Mouse (Mus musculus) heart, embryonic 14.5 days (tissue): ENCODE measurements around the gene Pam16. TPM values are rescaled to one million over a fixed set of nuclear protein-coding genes. Genes with fewer than 3 reads are reported as not detected.
A peak's percentile ranks its signal among the peaks of the same experiment; 100 is the strongest.

Experiments used
- ATAC-seq: fragments of 200-750 bp; cut with Nextera tagmentation; 2 replicates; pipeline ENCODE4 v1.8.0; 2017; ENCODE audit warnings: low read depth, moderate TSS enrichment; ENCODE audit not compliant: insufficient number of reproducible peaks, insufficient read depth, low FRiP score
- H3K27ac ChIP-seq, 2 experiments: fragments of 200-500 bp in 1 of 2; fragments of 300-500 bp in 1 of 2; sonication (generic) in 1 of 2; replicated peaks in 1 of 2; 2 replicates each; pipeline ENCODE4 v1.5.1; 2012 to 2014; ENCODE audit warnings: low read depth in 2 of 2, low read length in 2 of 2, control low read depth in 1 of 2, mild to moderate bottlenecking in 1 of 2, mixed read lengths in 1 of 2; ENCODE audit not compliant: control insufficient read depth in 1 of 2, insufficient read depth in 1 of 2
- H3K27me3 ChIP-seq: fragments of 300-500 bp; sonication (generic); 2 replicates; pipeline ENCODE4 v1.6.1; 2014; ENCODE audit warnings: mild to moderate bottlenecking, low read length, control low read depth; ENCODE audit not compliant: control insufficient read depth, insufficient read depth
- H3K36me3 ChIP-seq: fragments of 300-500 bp; sonication (generic); 2 replicates; pipeline ENCODE4 v1.6.1; 2014; ENCODE audit warnings: mild to moderate bottlenecking, control low read depth, low read length, mixed read lengths; ENCODE audit not compliant: control insufficient read depth, insufficient read depth
- H3K4me1 ChIP-seq, 2 experiments: fragments of 200-500 bp in 1 of 2; fragments of 300-500 bp in 1 of 2; sonication (generic) in 1 of 2; 2 replicates each; pipeline ENCODE4 v1.6.1; 2012 to 2014; ENCODE audit warnings: low read length in 2 of 2, control low read depth in 1 of 2, mixed read lengths in 1 of 2; ENCODE audit not compliant: control insufficient read depth in 2 of 2, insufficient read depth in 2 of 2
- H3K4me2 ChIP-seq: fragments of 300-500 bp; sonication (generic); 2 replicates; pipeline ENCODE4 v1.6.1; 2014; ENCODE audit warnings: mild to moderate bottlenecking, low read length
- H3K4me3 ChIP-seq, 2 experiments: fragments of 200-500 bp in 1 of 2; fragments of 300-500 bp in 1 of 2; sonication (generic) in 1 of 2; 2 replicates each; pipeline ENCODE4 v1.5.1; 2012 to 2014; ENCODE audit warnings: low read length in 2 of 2, mild to moderate bottlenecking in 2 of 2, control low read depth in 1 of 2, low read depth in 1 of 2, moderate library complexity in 1 of 2; ENCODE audit not compliant: control insufficient read depth in 1 of 2, insufficient read depth in 1 of 2
- H3K9ac ChIP-seq: fragments of 300-500 bp; sonication (generic); 2 replicates; pipeline ENCODE4 v1.6.1; 2014; ENCODE audit warnings: mild to moderate bottlenecking, low read length
- H3K9me3 ChIP-seq: fragments of 300-500 bp; sonication (generic); 2 replicates; pipeline ENCODE4 v1.6.1; 2016; ENCODE audit warnings: low read length, control low read depth; ENCODE audit not compliant: control insufficient read depth
- WGBS: fragments of 180-500 bp; shearing (Covaris S2); extraction: QIAGEN DNeasy Blood & Tissue Kit; methylation state at CpG from one replicate; pipeline ENCODE4 v1.1.7; 2014; 5-methylcytosine and 5-hydroxymethylcytosine counted together
- polyA plus RNA-seq: library from polyadenylated mRNA; unstranded; fragments of >200 nt; fragmentation: Nextera tagmentation; extraction: Ambion mirVana; gene quantifications from 2 replicates; pipeline ENCODE4 v1.2.1, GENCODE M21; 2014

Gene Pam16
- polyA plus RNA-seq, 1 experiment from 2014 or later: 165 TPM

GRCm38 (mm10) chr16:4602766-4603452, 21.9 kb downstream of the Pam16 start:
- ATAC-seq: peak; percentile 49; the same call in 1 of the 2 replicates
- Histone ChIP-seq H3K9me3 (no peaks in the 10 kb centered on the region), H3K36me3 (no peaks in the 10 kb centered on the region), H3K27ac (peak overlapping the region; percentile 89), H3K27me3 (no peaks in the 10 kb centered on the region), H3K4me1 (peaks cover 89 to 98% of the 10 kb centered on the region in 2 experiments), H3K9ac (peak overlapping the region; percentile 59; the same call in 1 of the 2 replicates), H3K4me3 (no peak overlapping the region), H3K4me2 (peak overlapping the region; percentile 36)
- 14% methylated on average over 7 of the region's 7 CpGs for WGBS

GRCm38 (mm10) chr16:4602189-4602588, 22.6 kb downstream of the Pam16 start:
- Histone ChIP-seq H3K27ac (peak overlapping the region; percentile 89), H3K36me3 (no peaks in the 10 kb centered on the region), H3K27me3 (no peaks in the 10 kb centered on the region), H3K4me1 (peaks cover 90 to 99% of the 10 kb centered on the region in 2 experiments), H3K4me3 (no peak overlapping the region), H3K9me3 (no peaks in the 10 kb centered on the region), H3K9ac (peak overlapping the region; percentile 59; the same call in 1 of the 2 replicates), H3K4me2 (no peak overlapping the region)
- no peak for ATAC-seq
- WGBS: 9% methylated on average over 3 of the region's 3 CpGs

- H3K27me3 ChIP-seq: no peaks in the 10 kb centered on the region
- no peak overlapping the region for H3K4me3 ChIP-seq
- peak overlapping the region; percentile 8; the same call in 1 of the 2 replicates for H3K9ac ChIP-seq
These were observed 24.0 kb downstream of the Pam16 start for GRCm38 (mm10) chr16:4600701-4601310.

GRCm38 (mm10) chr16:4599616-4600015, 25.2 kb downstream of the Pam16 start:
- Histone ChIP-seq H3K27me3 (no peaks in the 10 kb centered on the region), H3K36me3 (no peaks in the 10 kb centered on the region), H3K4me2 (no peak overlapping the region), H3K9me3 (no peaks in the 10 kb centered on the region), H3K4me3 (no peak overlapping the region), H3K4me1 (peaks cover 87 to 93% of the 10 kb centered on the region in 2 experiments), H3K9ac (no peak overlapping the region), H3K27ac (peak overlapping the region in 1 of 2 experiments; percentile 89; a peak in 1 of 4 replicates)
- WGBS: 85% methylated on average over 3 of the region's 3 CpGs
- no peak for ATAC-seq

More at GRCm38 (mm10) chr16:4600701-4601310, 24.0 kb downstream of the Pam16 start:
- ATAC-seq: no peak
- WGBS: 52% methylated on average over 9 of the region's 9 CpGs
- Histone ChIP-seq H3K4me2 (0 out of 2 replicates have a peak overlapping the region, but pooled peaks have one; percentile 9), H3K27ac (peak overlapping the region; percentile 62 to 89), H3K9me3 (no peaks in the 10 kb centered on the region), H3K36me3 (no peaks in the 10 kb centered on the region), H3K4me1 (peaks cover 90 to 99% of the 10 kb centered on the region in 2 experiments)

- Histone ChIP-seq H3K27ac (peak overlapping the region in 1 of 2 experiments; percentile 38; a peak in 1 of 4 replicates), H3K9me3 (no peaks in the 10 kb centered on the region), H3K9ac (no peak overlapping the region; the same call in 1 of the 2 replicates), H3K4me1 (peaks cover 81 to 87% of the 10 kb centered on the region in 2 experiments), H3K4me3 (no peak overlapping the region), H3K36me3 (no peaks in the 10 kb centered on the region), H3K27me3 (no peaks in the 10 kb centered on the region), H3K4me2 (peak overlapping the region; percentile 18)
- 24% methylated on average over 6 of the region's 6 CpGs for WGBS
- no peak for ATAC-seq
These were observed 25.8 kb downstream of the Pam16 start for GRCm38 (mm10) chr16:4598891-4599543.

- Histone ChIP-seq H3K9me3 (no peaks in the 10 kb centered on the region), H3K27me3 (no peaks in the 10 kb centered on the region), H3K4me2 (no peak overlapping the region), H3K4me3 (no peak overlapping the region), H3K4me1 (peaks cover 76 to 78% of the 10 kb centered on the region in 2 experiments), H3K27ac (0 out of 4 replicates have a peak overlapping the region, but pooled peaks of 1 of the 2 experiments have one; percentile 4), H3K36me3 (no peaks in the 10 kb centered on the region), H3K9ac (peak overlapping the region; percentile 5; the same call in 1 of the 2 replicates)
- WGBS: 64% methylated on average over 5 of the region's 5 CpGs
- ATAC-seq: no peak
These were observed 26.7 kb downstream of the Pam16 start for GRCm38 (mm10) chr16:4598041-4598440.

GRCm38 (mm10) chr16:4597296-4597695, 27.5 kb downstream of the Pam16 start:
- no peak for ATAC-seq
- no peaks in the 10 kb centered on the region for H3K27me3 ChIP-seq
- peaks cover 71 to 75% of the 10 kb centered on the region in 2 experiments for H3K4me1 ChIP-seq
- H3K9me3 ChIP-seq: no peaks in the 10 kb centered on the region
- H3K36me3 ChIP-seq: no peaks in the 10 kb centered on the region
- peak overlapping the region; percentile 51 for H3K9ac ChIP-seq
- 50% methylated on average over 7 of the region's 7 CpGs for WGBS
- no peak overlapping the region for H3K4me3 ChIP-seq
- H3K27ac ChIP-seq: 0 out of 4 replicates have a peak overlapping the region, but pooled peaks of 1 of the 2 experiments have one; percentile 25
- peak overlapping the region; percentile 91 for H3K4me2 ChIP-seq
